Mouse (Mus musculus) gastrocnemius, postnatal 25 days (tissue): Measurements from ENCODE around the gene Macrod2. TPM values are rescaled to one million over a fixed set of nuclear protein-coding genes. Genes with fewer than 3 reads are reported as not detected.

ENCODE experiments used
- DNase-seq: peaks from one replicate; pipeline ENCODE4 v3.0.0; 2022
- total RNA-seq, 2 experiments: library from RNA; stranded (reverse); gene quantifications; 1 replicate in 1 of 2; 2 replicates in 1 of 2; pipeline ENCODE4 v1.2.3; 2021

Gene Macrod2
- total RNA-seq, 2 experiments from 2014 or later, result 12.7 to 17.0 TPM

DNA sequence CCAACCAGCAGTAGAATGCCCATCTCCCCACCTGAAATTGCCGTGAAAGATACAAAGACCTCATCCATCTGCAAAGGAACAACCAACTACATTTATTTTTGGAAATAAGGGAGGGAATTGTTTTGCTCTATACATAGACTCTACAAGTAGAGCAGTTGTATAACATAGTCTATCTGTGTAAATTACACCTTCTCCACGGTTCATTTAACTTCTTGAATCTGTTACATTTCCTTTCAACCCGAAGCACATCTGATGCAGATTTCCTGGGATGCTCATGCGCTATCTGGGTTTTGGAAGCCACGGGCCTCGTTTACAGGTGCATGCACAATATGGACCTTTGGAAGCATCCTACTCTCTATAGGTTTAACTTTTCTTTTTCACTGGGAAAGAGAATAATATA is 175.8 kb downstream of the Macrod2 start:
- no peak for DNase-seq

DNA sequence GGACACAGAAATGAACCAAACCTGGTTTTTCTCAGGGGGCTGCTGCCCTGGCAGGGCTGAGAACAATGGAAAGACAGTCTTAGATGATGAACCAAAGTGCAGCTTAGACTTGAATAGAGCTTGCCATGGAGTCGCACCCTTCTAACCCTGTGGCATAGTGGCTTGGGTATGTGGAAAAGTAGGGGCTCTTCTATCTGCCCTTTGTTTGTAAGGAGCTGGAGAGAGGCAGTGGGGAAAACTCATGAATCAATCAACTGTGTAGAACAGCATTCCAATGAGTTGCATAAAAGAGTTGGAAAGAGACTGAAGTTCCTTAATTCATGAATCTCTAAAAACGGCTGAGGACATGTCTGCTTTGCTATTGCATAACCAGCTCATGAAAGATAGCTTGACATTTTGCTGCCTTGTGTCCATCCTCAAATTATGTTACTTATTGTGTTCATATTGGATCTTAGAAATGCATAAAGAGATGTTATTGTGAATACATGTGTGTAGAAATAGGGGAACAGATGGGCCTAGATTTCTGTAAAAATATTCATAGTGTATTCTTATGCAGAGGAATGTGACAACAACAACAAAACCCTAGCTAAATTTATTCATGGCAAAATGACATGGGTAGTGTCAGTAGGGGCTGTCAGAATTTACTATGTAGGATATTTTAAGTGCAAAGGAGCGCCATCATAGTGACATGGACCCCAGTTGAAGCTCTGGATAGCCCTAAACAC is 197.6 kb downstream of the Macrod2 start:
- no peak for DNase-seq

DNA sequence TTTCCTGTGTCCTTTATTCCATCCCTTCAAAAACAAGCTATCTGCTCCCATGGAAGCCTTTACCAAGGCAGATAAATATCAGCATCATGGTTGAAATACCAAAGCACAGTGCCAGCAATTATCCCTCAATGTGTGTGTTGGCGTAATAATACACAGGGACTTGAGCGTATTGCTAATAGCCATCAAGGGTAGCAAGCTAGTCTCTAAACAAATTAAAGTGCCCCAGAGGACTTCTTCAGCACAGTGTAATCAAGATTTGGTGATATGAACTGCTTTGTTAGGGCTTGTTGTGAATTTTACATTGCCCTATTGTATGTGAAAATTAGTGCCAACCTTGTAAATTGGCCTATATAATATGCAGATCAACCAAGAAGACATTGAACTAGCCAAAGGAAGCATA is 201.8 kb downstream of the Macrod2 start:
- no peak for DNase-seq

DNA sequence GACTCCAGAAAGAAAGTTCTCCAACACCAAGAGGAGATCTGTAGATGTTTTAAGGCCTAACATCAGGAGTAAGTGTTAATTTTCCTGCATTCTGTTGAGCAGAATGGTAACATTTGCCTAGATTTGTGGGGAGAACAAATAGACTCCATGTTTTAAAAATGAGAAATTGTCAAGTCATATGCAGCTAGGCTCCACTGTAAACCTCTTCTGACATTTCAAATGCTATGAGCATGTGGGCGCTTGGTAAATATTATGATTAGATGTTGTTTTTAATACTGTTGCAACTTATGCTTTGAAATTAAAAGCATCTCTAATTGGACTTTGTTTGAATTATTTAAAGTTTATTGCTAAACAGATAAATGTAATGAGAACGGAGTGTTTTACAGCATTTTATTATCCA is 220.3 kb downstream of the Macrod2 start:
- DNase-seq, result no peak

DNA sequence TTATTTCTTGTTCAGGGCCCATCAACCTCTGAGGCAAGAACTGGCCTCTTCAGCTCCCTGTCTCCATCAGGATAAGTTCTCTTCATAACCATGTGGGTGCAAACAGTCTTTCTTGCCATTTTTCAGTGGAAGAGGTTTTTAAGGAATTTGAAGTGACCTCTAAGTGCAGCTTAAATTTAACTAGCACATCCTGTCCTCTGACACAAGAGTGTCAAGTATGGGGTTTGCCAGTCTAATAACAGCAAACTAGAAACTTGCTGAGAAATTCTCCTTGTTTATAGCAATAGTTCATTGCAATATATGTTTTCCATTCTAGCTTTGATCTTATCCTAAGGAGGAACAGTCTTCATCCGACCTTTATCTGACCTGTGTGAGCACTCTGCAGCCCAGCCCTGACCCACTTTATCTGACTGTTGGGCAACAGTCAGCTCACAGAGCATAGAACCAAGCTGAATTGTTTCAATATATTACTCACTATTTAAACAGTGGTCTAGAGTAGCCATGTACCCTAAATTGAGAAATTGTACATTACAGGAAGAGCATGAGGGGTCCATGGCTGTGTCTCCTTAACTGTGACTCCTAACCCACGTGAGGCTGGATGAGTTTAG is 226.7 kb downstream of the Macrod2 start:
- no peak for DNase-seq

DNA sequence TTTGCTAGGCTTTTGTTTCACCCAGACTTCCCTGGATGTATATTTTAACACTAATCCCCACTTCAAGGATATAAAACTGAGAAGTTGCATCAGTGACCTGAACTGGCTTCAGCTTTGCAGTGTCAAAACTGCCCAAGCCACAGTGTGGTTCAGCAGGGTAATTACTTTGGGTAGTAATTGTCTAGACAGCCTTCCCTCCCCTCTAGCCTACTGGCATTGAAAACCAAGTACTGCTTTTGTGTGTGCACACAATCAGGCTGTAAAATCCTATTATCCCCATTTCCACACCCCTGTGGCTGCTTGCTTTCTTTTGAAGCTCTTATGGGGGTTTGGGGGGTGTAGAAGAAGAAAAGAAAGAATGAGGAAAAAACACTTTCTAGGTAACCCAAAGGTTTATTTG is 258.4 kb downstream of the Macrod2 start:
- DNase-seq, result no peak

DNA sequence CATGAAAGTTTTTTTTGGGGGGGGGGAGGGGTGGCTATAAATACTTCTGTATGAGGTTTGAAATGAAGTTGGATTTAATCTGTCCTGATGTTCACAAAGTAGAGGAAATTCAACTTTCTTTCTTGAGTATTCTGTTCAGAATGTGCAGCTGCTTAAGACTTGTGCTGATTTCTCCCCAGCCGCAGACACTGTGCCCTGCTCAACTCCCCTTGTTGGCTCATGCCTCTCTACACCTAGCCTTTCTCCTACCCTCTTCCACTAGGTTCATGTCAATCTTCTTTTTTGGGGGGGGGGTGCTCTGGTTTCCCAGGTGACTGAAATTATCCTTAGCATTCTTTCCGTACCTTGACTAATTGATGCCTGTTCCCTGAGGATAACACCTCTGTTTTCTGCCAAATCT is 258.9 kb downstream of the Macrod2 start:
- no peak for DNase-seq

DNA sequence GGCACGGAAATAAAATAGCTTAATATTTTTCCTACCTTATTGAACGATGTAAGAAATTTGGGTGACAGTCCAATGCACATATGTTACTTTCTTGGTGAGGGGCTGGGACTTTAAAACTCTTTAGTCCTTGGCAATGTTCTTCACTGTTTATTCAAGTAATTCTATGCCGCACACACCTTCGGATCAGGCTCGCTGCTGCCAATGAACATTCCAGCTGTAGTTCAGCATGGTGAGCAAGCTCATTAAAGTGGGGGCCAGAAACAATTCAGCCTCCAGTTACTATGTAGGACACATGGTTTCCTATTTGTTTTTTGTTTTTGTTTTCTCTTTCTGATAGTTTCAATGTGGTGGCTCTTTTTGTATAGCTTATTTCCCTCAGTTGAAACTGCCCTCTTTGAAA is 267.6 kb downstream of the Macrod2 start:
- no peak for DNase-seq

DNA sequence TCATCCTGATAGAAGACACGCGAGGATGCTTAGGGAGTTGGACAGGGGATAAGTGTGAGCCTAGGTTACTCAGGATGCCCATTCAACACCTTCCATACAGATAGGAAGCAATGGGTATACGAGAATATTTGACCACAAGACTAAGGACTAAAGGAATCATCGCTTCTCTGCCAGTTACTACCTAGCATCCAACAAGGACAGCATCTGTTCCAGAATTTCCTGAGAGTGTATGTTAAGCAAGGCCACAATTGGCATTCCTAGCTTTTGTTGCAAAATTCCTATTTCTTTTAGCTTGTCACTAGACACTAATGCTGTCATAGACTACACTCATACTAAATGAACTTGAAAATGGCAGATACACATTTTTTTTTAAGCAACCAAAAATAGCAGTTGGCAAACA is 269.3 kb downstream of the Macrod2 start:
- DNase-seq, result no peak

DNA sequence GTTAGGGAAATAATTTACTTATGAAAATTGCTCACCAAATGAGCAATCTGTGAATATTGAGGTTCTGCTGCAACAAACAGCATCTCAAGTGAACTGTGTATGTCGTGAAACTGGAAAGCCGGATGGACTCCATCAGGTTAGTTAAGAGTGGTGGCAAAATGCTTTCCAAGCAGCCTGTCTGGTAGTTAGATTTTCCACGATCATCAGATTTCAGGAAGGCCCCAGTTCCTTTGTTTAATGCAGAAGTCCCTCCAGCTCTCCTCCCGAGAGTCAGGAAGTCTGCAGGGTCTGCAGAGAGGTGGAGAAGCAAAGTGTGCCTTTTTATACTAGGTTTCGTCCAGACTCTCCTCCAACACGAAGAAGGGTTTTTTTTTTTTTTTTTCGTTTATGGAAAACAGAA is 271.7 kb downstream of the Macrod2 start:
- no peak for DNase-seq

DNA sequence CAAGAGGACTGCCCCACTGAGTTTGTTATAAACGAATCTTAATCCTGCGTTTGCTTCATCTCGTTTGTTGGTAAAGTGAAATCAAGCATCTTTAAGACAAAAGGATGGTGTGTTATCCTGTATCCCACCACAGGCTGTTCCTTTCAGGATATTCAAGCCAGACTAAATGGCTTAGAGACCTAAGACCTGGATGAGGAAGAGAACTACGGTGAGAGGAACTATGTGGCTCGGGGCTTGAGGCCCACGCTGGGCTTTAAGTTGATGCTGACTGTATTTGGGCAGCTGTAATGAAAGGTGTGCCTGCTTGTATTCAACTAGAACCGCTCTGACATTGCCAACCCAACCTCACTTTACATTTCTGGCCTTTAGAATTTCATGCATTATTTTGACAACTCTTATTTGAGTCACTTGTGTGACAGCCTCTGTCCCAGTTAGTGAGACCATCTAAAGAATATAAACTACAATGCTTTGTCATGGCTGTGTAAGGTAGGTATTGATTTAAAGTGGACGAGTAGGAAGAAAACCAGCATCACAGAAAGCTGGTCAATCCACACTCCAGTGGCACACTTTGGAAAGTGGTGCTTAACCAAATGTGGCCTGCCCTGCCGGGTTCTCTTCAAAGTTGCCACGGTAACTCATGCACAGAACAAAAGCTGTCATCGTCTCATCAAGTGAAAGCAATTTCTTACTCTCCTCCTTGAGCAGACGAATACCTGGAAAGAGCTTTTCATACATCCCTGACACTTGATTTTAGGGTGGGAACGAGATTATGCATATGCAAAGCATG is 272.3 kb downstream of the Macrod2 start:
- no peak for DNase-seq

DNA sequence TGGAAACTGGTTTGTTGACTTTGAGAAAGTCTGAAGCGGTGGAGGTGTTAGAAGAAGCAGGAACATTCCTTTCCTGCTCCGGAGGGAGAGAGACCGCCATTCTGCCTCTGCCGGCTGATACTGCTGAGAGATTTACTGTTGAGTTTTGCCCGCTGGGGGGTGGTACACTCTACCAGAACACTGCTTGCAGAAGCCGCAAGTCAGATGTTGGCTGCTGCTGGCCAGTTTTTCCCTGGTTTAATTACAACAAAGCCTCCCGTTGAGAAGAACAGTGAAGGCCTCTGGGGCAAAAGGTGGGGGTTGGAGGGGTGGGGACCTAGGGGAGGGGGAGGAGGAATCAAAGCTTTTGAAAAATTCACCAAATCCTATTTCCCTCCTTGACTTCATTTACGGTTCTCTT is 273.2 kb downstream of the Macrod2 start:
- DNase-seq, result peak; percentile 17

DNA sequence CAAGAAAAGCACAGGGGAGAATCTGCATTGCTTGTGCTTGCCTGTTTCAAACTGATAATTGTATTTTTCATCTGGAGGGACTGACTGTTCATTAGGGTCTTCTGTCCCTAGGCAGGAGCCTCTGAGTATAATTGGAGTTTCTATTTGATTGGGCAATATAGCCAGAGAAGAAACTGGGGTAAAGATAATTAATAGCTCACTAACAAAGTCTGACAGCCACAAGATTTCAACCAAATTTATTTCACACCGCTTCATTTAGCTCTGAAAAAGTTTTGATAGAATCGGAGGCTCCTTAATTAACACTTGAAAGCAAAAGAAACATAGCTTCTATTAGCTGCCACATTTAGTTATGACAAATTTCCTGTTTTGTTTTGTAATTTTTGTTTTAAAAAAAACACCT is 274.0 kb downstream of the Macrod2 start:
- no peak for DNase-seq

DNA sequence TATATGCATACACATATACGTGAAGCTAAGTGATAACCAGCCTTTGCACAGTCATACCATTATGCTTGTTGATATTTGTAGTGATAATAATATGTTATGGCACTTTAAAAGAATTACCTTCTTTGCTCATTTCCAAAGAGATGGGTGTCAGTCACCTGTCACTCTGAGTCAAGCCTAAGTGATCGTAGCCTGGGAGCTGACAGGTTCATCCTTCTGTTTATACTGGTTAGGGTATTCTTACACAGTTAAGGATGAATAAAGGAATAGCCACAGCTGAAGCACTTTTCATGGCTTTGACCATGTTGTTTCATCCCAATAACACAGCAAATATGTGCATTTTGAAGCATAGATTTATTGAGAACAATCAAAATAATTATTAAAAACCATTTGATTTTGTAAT is 274.7 kb downstream of the Macrod2 start:
- no peak for DNase-seq

DNA sequence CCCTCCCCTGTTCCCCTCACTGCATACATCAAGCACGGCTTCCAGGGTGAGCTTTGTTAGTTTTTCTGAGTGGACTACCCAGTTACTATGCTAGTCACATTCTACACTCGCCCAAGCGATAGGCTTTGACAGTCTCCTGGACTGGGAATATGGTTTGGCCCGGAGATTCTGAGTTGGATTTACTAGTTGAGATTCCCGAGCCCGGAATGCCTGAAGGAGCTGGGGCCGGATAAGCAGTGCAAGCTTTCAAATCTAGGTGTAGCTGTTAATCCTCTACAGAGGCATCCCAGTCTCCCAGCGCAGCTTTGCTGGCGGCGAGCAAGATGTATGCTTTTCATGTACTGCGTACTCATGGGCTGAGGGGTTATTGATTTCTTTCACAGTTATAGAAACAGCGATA is 275.3 kb downstream of the Macrod2 start:
- no peak for DNase-seq

DNA sequence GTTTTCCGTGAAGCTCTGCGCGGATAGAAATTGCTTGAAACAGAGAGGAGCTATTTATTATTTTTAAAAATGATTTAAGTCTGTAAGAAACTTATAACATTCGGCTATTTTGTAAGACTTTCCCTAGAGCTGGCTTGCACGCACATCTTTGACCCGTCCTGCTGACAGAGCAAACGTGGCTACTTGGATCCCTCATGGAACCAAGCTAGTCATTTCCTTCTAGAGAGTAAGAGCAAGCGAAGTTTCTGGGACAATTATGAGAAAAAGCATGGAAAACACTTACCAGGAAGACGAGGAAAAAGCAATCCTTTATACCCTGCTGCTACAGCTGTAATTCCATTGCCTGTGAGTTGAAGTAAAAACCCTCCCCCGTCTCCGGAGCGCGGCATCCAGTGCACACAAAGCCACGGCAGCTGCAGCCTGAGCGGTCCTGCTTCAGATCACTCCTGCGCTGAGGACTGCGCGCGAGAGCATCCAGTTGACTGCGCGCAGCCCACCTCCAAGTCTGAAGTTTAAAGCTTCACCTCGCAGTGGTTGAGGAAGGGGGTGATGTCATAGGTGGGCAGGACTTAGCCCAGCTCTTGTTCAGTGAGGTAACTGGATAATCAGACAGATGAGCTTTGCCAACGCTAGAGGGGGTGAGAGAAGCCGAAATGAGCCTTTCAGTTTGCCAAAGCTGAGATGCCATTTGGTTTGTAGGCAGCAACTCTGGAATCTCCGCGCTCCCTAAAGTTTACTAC is 276.0 kb downstream of the Macrod2 start, which contains the start of gene Flrt3:
Gene Flrt3, minus strand, starts transcription at position 507 of the 740 bp plus-strand sequence.
- peak; percentile 75 for DNase-seq

DNA sequence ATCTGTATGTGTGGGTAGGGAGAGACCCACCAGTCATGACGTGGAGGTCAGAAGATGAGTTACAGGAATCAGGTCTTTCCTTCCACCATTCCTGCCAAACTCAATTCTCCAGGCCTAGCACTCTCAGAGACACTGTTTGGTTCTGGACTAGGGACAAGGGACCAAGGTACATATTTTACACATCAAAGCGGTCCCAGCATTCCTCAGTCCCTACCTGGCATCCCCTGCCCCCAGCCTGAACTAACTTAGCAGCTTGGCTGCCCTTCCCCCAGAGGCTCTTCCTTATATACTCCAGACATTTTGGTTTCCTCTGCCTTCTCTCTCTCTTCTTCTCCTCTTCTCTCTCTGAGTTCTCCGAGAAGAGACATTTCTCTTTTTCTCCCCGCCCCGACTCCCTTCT is 278.4 kb downstream of the Macrod2 start:
- no peak for DNase-seq

DNA sequence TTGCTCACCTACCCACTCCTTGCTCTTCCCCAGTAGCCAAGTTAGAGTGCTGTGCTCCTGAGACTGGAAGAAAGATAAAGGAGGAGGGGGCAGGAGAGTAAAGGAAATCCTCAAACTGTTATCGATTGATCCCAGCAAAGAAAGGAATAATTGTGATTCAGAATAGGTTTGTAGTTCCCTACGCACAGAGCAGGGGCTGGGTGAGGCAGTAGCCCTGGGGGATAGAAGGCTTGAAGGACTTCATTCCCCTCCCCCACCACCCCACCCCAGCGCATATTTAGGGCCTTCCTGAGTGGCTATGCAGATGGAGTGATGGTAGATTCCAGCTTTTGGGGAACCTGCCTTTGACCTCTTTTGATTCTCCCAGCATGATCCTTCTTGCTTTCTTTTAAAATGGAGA is 281.6 kb downstream of the Macrod2 start:
- no peak for DNase-seq

DNA sequence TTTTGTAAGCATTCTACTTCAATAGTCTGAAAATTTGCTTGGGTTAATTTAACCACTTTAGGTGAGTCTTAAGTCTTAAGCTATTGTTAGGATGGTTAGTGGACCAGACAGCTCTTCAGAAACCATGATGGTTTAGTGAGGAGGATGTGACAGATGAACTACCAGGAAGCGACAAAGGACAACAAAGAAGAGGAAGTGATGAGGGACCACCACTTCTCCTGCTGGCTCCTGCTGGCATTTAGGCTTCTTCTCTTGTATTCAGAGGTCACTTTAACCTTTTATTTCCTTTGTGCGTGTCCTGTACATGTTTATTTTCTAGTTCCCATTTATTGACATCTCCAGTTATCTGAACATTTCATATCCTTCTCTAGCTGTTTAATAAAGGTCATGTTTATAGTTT is 295.8 kb downstream of the Macrod2 start:
- no peak for DNase-seq

DNA sequence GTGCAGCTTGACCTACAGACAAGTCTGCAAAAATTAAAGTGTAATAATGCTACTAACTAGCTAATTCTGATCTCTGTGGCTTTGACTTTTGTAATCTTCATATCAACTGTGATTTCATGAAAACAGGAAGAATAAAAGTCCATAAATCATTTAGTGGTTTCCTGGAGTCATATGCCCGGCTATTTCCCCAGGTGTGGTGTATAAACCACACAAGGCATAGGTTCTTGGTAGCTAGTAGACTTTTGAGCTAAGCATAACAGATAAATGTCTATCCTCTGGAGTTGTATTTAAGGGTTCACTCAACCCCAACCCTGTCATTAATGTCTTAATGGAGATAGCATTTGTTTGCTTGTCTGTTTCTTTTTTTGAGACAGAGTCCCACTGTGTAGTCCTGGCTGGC is 296.3 kb downstream of the Macrod2 start:
- DNase-seq, result no peak

DNA sequence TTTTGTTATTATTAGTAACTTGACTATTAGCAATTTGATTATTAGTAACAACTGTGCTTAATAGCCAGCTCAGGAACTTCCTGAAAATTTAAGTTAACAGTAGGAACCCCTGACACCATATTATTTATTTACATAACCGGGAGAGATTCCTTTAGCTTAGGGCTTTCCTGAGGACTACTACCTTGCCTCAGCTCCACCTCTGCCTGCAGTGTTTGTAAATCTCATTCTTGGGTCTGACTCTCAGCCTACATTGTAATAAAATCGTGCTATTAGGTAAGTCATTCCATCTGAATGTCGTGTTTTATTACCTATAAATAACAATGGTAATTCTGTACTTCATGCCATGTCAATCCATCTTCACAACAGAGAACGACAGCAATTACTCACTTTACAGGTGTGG is 297.4 kb downstream of the Macrod2 start:
- DNase-seq, result no peak

DNA sequence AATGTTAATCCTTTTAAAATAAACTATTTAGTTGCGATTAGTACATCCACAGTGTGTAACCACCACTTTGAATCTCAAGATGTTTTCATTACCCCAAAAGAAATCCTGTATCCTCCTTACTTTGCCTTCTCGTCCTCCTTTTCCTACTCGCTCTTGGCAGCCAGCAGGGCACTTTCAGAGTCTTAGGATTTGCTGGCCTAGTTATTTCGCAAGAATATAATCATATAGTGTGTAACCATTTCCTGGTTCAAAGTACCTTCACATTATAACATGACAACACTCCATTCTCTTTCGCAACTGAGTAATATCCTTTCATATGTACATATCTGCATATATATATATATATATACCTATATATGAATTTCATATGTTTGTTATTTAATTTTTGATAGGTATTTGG is 298.7 kb downstream of the Macrod2 start:
- no peak for DNase-seq

DNA sequence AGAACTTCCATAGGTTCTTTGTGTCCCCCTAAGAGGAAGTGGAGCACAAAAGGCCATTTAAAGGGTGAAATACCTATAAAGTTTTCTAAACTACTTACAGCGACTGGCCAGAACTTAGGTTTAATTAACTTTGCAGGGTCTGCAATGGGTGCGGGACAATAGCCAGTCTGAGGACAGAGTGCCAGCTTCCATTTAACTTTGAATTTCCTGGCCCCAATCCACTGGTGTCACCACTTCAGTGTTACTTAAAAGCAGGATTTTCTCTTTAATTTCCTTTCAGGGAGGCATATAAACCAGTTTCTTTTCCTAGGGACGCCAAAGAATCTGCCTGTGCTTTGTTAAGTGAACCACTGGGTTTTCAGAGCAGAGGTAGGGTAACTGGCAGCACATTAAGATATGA is 303.5 kb downstream of the Macrod2 start:
- DNase-seq, result no peak
